ENCODE assay signal across 14 mouse cellular contexts in genomic region chr4:83533168-83533911, GRCm38 (mm10). TPM values are rescaled to one million over a fixed set of nuclear protein-coding genes. Genes with fewer than 3 reads are reported as not detected.
A peak's percentile ranks its signal among the peaks of the same experiment; 100 is the strongest.
DNase-seq lines count a peak whose midpoint lies in the region; ATAC-seq and TF ChIP-seq lines count a peak whose summit lies in the region.
"Had no signal": no experiment of that assay in that cellular context is flagged by ENCODE, and none has a peak within 500 bp of the region (broad histone marks: within the 10 kb centered on the region; RNA-seq: fewer than 3 reads in every experiment).

No protein-coding gene starts in this region.

- no peak for TF ChIP-seq EP300 in heart, adult 2 months (IDR thresholded peaks at IDR 0.05; ENCODE audit: insufficient read depth, low read depth, low read length)
- no peak for TF ChIP-seq EP300 in stomach, postnatal 0 days (optimal IDR thresholded peaks at IDR 0.05)

- no peaks in the 10 kb centered on the region for H3K4me1 ChIP-seq in heart, adult 2 months (ENCODE audit: control insufficient read depth, insufficient read depth, low read length)
- H3K4me1 ChIP-seq in thymus, adult 2 months (replicated peaks; ENCODE audit: control insufficient read depth, insufficient read depth, low read length), result no peaks in the 10 kb centered on the region
- no peaks in the 10 kb centered on the region for H3K4me1 ChIP-seq in intestine, postnatal 0 days (replicated peaks; ENCODE audit: control insufficient read depth, insufficient read depth, low read length)
- H3K4me1 ChIP-seq in stomach, postnatal 0 days (replicated peaks; ENCODE audit: control insufficient read depth, insufficient read depth), result no peaks in the 10 kb centered on the region
- H3K4me1 ChIP-seq: hindbrain, embryonic 13.5 days; limb, embryonic 13.5 days; lung, embryonic 15.5 days had no signal

- no peak overlapping the region for H3K27ac ChIP-seq in heart, adult 2 months
- H3K27ac ChIP-seq in thymus, adult 2 months (ENCODE audit: control insufficient read depth, insufficient read depth, low read length), result no peak overlapping the region
- H3K27ac ChIP-seq in intestine, postnatal 0 days (ENCODE audit: low read depth, low read length), result no peak overlapping the region
- no peak overlapping the region for H3K27ac ChIP-seq in stomach, postnatal 0 days (replicated peaks)
- H3K27ac ChIP-seq: hindbrain, embryonic 13.5 days; limb, embryonic 13.5 days; lung, embryonic 15.5 days; midbrain, embryonic 12.5 days had no signal

- intact Hi-C loops in heart, adult 2 months (cut with DNase I), result no loop called here

- no peak overlapping the region for H3K9ac ChIP-seq in heart, adult 2 months (ENCODE audit: low read depth, low read length)
- H3K9ac ChIP-seq in intestine, postnatal 0 days (ENCODE audit: low read depth, low read length), result no peak overlapping the region
- H3K9ac ChIP-seq in stomach, postnatal 0 days (ENCODE audit: low read length), result no peak overlapping the region
- H3K9ac ChIP-seq: hindbrain, embryonic 13.5 days; limb, embryonic 13.5 days; lung, embryonic 15.5 days; midbrain, embryonic 12.5 days had no signal

- TF ChIP-seq POLR2A in heart, adult 2 months (IDR thresholded peaks at IDR 0.05; ENCODE audit: insufficient read depth, low read depth, low read length), result no peak
- TF ChIP-seq POLR2A in thymus, adult 2 months (IDR thresholded peaks at IDR 0.05; ENCODE audit: control insufficient read depth, extremely low read depth, insufficient read depth, low read length, poor library complexity), result no peak

- DNase-seq in heart, adult 2 months, result no peak
- DNase-seq in heart, adult 18-20 months, result no peak
- DNase-seq in thymus, postnatal 4 days, result peak; percentile 34
- no peak for DNase-seq in thymus, adult 2 months
- DNase-seq in stomach, postnatal 0 days (ENCODE audit: low spot score), result no peak
- no peak for DNase-seq in cerebellum, postnatal 36 days
- DNase-seq: kidney, adult 2 months had no signal

- H3K79me2 ChIP-seq in heart, adult 2 months (replicated peaks; ENCODE audit: control insufficient read depth, insufficient read depth, low read length), result no peaks in the 10 kb centered on the region

- ATAC-seq in intestine, postnatal 0 days, result no peak
- no peak for ATAC-seq in stomach, postnatal 0 days (ENCODE audit: low FRiP score, low TSS enrichment)
- ATAC-seq in erythroid progenitor cell, adult 5-6 weeks (replicated peaks; ENCODE audit: low FRiP score, poor library complexity, severe bottlenecking), result no peak

- H3K36me3 ChIP-seq in heart, adult 2 months (ENCODE audit: control insufficient read depth, insufficient read depth, low read length), result no peaks in the 10 kb centered on the region
- no peaks in the 10 kb centered on the region for H3K36me3 ChIP-seq in thymus, adult 2 months (ENCODE audit: control insufficient read depth, insufficient read depth, low read length)
- no peaks in the 10 kb centered on the region for H3K36me3 ChIP-seq in intestine, postnatal 0 days (ENCODE audit: control insufficient read depth, insufficient read depth)
- no peaks in the 10 kb centered on the region for H3K36me3 ChIP-seq in stomach, postnatal 0 days (ENCODE audit: control insufficient read depth, insufficient read depth, low read length)
- H3K36me3 ChIP-seq: hindbrain, embryonic 13.5 days; limb, embryonic 13.5 days; lung, embryonic 15.5 days; midbrain, embryonic 12.5 days had no signal

- no peak overlapping the region for H3K4me2 ChIP-seq in intestine, postnatal 0 days (replicated peaks; ENCODE audit: low read depth)
- no peak overlapping the region for H3K4me2 ChIP-seq in stomach, postnatal 0 days (replicated peaks; ENCODE audit: low read depth)
- H3K4me2 ChIP-seq: hindbrain, embryonic 13.5 days; limb, embryonic 13.5 days; lung, embryonic 15.5 days; midbrain, embryonic 12.5 days had no signal

- no peaks in the 10 kb centered on the region for H3K27me3 ChIP-seq in heart, adult 2 months (ENCODE audit: control insufficient read depth, insufficient read depth, low read length)
- H3K27me3 ChIP-seq in thymus, adult 2 months (ENCODE audit: control insufficient read depth, insufficient read depth, low read length), result no peaks in the 10 kb centered on the region
- H3K27me3 ChIP-seq in intestine, postnatal 0 days (replicated peaks; ENCODE audit: control insufficient read depth, insufficient read depth, low read length), result no peaks in the 10 kb centered on the region
- H3K27me3 ChIP-seq in stomach, postnatal 0 days (ENCODE audit: control insufficient read depth, insufficient read depth, low read length), result no peaks in the 10 kb centered on the region
- H3K27me3 ChIP-seq: hindbrain, embryonic 13.5 days; limb, embryonic 13.5 days; lung, embryonic 15.5 days; midbrain, embryonic 12.5 days had no signal

- no peak overlapping the region for H3K4me3 ChIP-seq in heart, adult 2 months
- H3K4me3 ChIP-seq in thymus, adult 2 months (ENCODE audit: control insufficient read depth, insufficient read depth, low read length), result no peak overlapping the region
- H3K4me3 ChIP-seq in intestine, postnatal 0 days (ENCODE audit: low read depth, low read length), result no peak overlapping the region
- no peak overlapping the region for H3K4me3 ChIP-seq in stomach, postnatal 0 days (ENCODE audit: low read depth, low read length)
- H3K4me3 ChIP-seq: hindbrain, embryonic 13.5 days; limb, embryonic 13.5 days; lung, embryonic 15.5 days; midbrain, embryonic 12.5 days; myocyte had no signal

- TF ChIP-seq CTCF in heart, adult 2 months (IDR thresholded peaks at IDR 0.05), result peak; percentile 51
- no peak for TF ChIP-seq CTCF in thymus, adult 2 months (IDR thresholded peaks at IDR 0.05; ENCODE audit: borderline replicate concordance, control insufficient read depth, extremely low read depth, insufficient read depth, low read length, poor library complexity)
- peak; percentile 31 for TF ChIP-seq CTCF in intestine, postnatal 0 days (IDR thresholded peaks at IDR 0.05; ENCODE audit: low read depth)
- peak; percentile 28 for TF ChIP-seq CTCF in stomach, postnatal 0 days (IDR thresholded peaks at IDR 0.05; ENCODE audit: low read depth)

- no peaks in the 10 kb centered on the region for H3K9me3 ChIP-seq in intestine, postnatal 0 days (ENCODE audit: control insufficient read depth)
- H3K9me3 ChIP-seq in stomach, postnatal 0 days (ENCODE audit: control insufficient read depth, low read length), result no peaks in the 10 kb centered on the region
- H3K9me3 ChIP-seq: hindbrain, embryonic 13.5 days; limb, embryonic 13.5 days; lung, embryonic 15.5 days; midbrain, embryonic 12.5 days had no signal

- WGBS in heart, adult 2 months, result 81% methylated on average over 9 of the region's 9 CpGs
- 93% methylated on average over 9 of the region's 9 CpGs for WGBS in thymus, adult 2 months
- WGBS in intestine, postnatal 0 days, result 77% methylated on average over 9 of the region's 9 CpGs
- WGBS in stomach, postnatal 0 days, result 86% methylated on average over 9 of the region's 9 CpGs

RNA-seq across cellular contexts. Expression of gene Ccdc171, which starts 8.0 kb away (rescaled TPM):
- 1 to 10 TPM in 1 of 2 experiments, under 1 TPM in 1; 0.94 to 1.2 TPM for total RNA-seq in heart, adult 2 months (2021)
- polyA plus RNA-seq in heart, adult 2 months (2012; rRNA removed), result 0.45 and 0.59 TPM in 2 replicates
- 1 to 10 TPM in 1 of 2 experiments, under 1 TPM in 1; 0.52 to 1.2 TPM for total RNA-seq in heart, adult 18-20 months (2021)
- 2.2 and 3.2 TPM in 2 replicates for polyA plus RNA-seq in thymus, adult 2 months (2012; rRNA removed)
- 0.69 and 1.2 TPM in 2 replicates for polyA plus RNA-seq in intestine, postnatal 0 days (2015; fragmentation: Nextera tagmentation; extraction: Ambion mirVana)
- 1.0 and 1.4 TPM in 2 replicates for polyA plus RNA-seq in stomach, postnatal 0 days (2015; fragmentation: Nextera tagmentation; extraction: Ambion mirVana)
- 2.5 and 12.6 TPM in 2 replicates for total RNA-seq in erythroid progenitor cell, adult 5-6 weeks (2015; ENCODE audit: low replicate concordance)
- total RNA-seq in erythroid progenitor cell, adult 5-6 weeks (2017; ENCODE audit: low replicate concordance), result 4.9 and 8.0 TPM in 2 replicates

RNA-seq across cellular contexts. Expression of gene Psip1, which starts 47.1 kb away (rescaled TPM):
- 10 to 100 TPM; 17.1 to 18.1 TPM for total RNA-seq in heart, adult 2 months (2021)
- polyA plus RNA-seq in heart, adult 2 months (2012; rRNA removed), result 8.2 and 8.6 TPM in 2 replicates
- total RNA-seq in heart, adult 18-20 months (2021), result 10 to 100 TPM; 17.5 to 21.6 TPM
- polyA plus RNA-seq in thymus, adult 2 months (2012; rRNA removed), result 72.0 and 118 TPM in 2 replicates
- 32.1 and 32.4 TPM in 2 replicates for polyA plus RNA-seq in intestine, postnatal 0 days (2015; fragmentation: Nextera tagmentation; extraction: Ambion mirVana)
- polyA plus RNA-seq in stomach, postnatal 0 days (2015; fragmentation: Nextera tagmentation; extraction: Ambion mirVana), result 31.1 and 36.5 TPM in 2 replicates
- total RNA-seq in erythroid progenitor cell, adult 5-6 weeks (2015; ENCODE audit: low replicate concordance), result 223 and 246 TPM in 2 replicates
- 217 and 225 TPM in 2 replicates for total RNA-seq in erythroid progenitor cell, adult 5-6 weeks (2017; ENCODE audit: low replicate concordance)
